Mouse (Mus musculus): ENCODE measurements around the gene Agrn.

DNA sequence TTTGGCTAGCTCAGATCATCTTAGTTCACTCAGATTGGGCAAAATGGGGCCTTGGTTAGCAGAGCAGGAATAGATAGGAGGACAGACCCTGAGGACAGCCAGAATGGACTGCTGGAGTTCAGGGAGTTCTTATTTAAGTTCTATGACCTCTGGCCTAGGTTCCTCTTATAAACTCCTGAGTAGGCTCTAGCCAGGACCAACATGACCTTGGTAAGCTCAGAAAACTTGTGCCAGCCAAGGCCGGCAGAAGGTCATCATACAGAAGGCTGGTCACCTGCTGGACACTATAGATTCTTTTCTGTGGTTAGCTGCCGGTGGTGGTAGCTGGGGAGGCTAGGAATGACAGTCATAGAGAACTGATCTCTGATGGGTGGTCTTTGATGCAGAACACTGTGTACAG, 18.9 kb upstream of the Agrn start:
- no peak for TF ChIP-seq GATA1 (IDR thresholded peaks at IDR 0.05; ENCODE audit: borderline replicate concordance, low read length)
- no peak for TF ChIP-seq GATA2 (IDR thresholded peaks at IDR 0.05; ENCODE audit: borderline replicate concordance, low read depth, low read length)
